Mouse (Mus musculus) colon, adult 2 months (tissue): ENCODE measurements around the gene Lpcat3. TPM values are rescaled to one million over a fixed set of nuclear protein-coding genes. Genes with fewer than 3 reads are reported as not detected.

Experiments used
- polyA plus RNA-seq: library from polyadenylated mRNA; depleted of rRNA; stranded (reverse); fragments of >200 nt; gene quantifications from 2 replicates; pipeline ENCODE4 v1.2.3, GENCODE M21; 2012; rRNA removed

Lpcat3 gene
- 102 and 141 TPM in 2 replicates for polyA plus RNA-seq

DNA sequence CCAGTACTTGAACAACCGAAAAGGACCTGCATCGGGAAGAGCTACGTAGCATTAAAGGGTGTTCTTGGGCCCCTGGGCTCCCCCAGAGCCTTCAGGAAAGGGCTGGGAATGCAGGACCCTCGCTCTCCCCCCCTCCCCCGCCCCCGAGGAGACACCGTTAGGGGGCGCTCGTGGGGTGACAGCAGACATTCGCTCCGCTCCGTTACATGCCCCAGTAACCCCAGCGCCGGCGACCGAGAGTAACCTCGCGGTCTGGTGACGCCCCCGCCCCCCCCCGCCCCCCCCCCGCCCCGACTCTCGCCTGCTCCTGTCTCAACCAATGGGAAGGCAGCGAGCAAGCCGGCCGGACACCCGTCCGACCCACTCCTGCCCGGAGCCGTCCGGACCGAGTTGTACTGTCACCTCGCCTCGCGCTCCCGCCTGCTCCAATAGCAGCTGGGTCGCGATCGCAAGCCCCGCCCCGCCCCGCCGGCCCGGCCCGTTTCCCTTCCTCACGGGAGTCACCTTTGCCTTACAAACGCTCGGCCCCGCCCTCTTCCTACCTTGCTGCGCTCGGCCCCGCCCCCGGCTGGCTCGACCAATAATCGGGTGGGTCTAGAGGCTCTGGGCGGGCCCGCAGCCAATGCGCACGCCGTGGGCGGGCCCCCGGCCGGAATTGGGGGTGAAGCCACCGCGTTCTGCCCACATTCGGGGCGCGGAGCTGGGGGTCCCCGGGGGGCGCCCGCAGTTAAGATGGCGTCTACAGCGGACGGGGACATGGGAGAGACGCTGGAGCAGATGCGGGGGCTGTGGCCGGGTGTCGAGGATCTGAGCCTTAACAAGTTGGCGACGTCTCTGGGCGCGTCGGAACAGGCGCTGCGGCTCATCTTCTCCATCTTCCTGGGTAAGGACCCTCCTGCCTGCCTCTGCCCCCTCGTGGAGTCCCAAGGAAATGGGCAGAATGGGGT lies at the start of gene Lpcat3:
Gene Lpcat3, plus strand, starts transcription at position 551 of the 947 bp plus-strand sequence.

DNA sequence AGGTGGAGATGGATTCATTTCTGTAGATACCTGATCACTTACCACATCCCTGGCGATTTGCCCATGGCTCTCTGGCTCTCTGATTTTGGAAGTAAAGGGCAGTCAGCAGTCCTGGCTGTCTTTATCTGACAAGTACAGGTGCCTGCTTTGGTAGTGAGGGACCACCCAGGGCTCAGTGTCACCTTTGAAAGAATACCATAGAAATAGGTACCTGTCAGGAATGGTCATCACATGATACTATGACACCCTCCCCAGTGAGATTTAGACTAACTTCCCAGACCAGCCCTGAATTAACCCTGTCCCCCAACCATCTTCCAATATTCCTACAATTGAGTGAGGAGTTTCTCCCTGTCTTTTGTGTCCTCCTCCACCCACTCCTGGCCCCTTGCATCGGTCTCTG lies 26.8 kb upstream of the Lpcat3 start, which contains the start of gene C1s2:
Gene C1s2, minus strand, starts transcription at position 101 of the 400 bp plus-strand sequence.

DNA sequence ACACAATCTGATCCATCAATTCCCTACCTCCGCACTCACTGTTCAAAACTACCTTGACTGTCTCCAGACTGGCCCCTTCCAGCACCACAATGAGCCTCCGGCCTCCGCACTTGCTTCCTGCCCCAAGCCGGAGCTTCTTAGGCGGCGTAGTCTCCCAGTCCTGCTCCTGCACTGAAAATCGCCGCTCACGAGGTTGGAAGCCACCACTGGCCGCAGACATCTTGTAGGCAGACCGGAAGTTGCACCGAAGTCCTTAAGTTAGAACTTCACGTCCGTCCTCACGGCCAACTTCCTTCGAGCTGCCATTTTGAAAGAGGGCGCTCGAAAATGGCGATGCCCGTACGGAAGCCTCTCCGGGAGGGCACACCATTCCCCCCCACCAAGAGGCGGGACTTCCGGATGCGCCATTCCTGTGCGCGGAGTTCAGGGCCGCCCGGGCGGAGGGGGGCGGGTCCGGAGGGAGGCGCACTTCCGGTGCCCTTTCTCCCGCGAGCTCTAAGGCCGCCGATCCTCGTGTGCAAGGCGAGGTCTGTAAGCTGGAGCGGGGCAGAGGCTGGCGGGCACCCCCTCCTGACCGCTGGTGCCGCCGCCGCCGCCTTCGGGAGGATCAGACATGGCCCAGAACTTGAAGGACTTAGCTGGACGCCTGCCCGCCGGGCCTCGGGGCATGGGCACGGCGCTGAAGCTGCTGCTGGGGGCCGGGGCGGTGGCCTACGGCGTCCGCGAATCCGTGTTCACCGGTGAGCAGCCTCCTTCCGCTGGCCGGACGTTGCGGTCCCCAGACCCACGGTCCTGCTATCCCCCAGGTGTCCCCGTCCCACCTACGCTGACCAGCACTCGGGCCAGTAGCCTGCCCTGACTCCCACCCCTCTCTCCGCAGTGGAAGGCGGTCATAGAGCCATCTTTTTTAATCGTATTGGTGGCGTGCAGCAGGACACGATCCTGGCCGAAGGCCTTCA lies 49.3 kb downstream of the Lpcat3 start, which contains the start of the genes Emg1 and Phb2:
Gene Emg1, minus strand, starts transcription at position 355 of the 959 bp plus-strand sequence.
Gene Phb2, plus strand, starts transcription at position 513 of the 959 bp plus-strand sequence.

DNA sequence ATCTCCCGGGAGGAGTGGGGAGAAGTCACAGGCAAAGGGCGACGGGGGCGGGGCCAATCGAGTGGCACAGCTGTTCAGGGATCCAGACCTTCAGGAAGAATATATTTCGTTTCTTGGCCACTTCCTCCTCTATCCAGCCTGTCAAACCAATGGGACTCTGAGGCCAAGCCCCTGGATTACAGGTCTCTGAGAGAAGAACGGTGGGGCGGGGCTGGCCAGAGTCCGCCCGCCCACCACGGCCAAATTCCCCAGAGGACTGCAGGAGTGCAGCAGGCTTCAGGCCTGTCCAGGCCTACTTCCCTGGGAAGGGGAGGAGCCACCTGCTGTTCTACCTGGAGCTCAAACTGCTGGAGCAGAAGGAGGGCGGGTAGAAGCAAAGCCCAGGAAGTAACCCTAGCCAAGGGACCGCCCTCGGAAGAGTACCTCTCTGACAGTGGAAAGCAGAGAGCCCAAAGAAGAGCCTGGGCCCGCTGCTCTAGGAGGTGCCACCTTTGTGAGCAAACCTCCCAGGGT lies 75.7 kb downstream of the Lpcat3 start, which contains the start of gene Ptpn6:
Gene Ptpn6, minus strand, starts transcription at position 204 of the 513 bp plus-strand sequence.

DNA sequence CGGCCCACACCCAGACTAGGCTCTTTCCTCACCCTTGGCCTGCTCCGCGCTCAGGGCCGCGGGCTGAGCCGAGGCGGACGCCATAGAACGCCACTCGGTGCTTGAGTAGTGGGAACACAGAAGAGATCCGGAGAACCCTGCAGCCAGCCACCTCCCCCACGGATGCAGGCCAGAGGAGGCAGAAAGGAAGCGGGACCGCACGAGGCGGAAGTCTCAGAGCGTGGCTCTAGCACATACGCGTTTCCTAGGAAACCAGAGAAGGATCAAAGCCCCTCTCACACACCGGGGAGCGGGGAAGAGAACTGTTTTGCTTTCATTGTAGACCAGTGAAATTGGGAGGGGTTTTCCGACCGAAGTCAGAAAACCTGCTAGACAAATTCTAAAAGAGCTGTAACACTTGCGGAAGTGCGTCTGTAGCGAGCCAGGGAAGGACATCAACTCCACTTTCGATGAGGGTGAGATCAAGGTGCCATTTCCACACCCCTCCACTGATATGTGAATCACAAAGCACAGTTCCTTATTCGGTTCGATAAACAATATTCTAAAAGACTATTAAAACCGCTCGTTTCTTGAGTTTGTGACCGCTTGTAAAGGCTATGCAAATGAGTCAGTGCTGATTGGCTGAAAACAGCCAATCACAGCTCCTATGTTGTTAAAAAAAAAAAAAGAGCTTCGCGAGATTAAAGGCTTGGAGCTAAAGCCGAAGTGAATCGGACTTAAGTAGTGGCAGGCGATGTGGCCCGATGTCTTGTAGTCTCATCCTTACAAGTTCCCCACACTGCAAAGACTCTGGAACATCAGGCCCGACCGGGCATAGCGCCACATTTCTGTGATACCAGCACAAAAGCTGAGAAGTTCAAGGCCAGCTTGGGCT lies 78.3 kb downstream of the Lpcat3 start, which contains the start of gene Grcc10:
Gene Grcc10, minus strand, starts transcription at position 487 of the 874 bp plus-strand sequence.

Other genes with a start within 250 kb of the Lpcat3 start
- 29.9 and 31.3 TPM in 2 replicates for gene Pex5, start 248.0 kb upstream of the Lpcat3 start, polyA plus RNA-seq
- gene Clstn3, start 198.2 kb upstream of the Lpcat3 start, polyA plus RNA-seq, result 1.5 and 1.6 TPM in 2 replicates
- 0.87 and 1.7 TPM in 2 replicates for gene C1rl, start 169.9 kb upstream of the Lpcat3 start, polyA plus RNA-seq
- gene C1ra, start 150.6 kb upstream of the Lpcat3 start, polyA plus RNA-seq, result 16.3 and 21.3 TPM in 2 replicates
- 25.9 and 28.2 TPM in 2 replicates for gene C1s1, start 120.7 kb upstream of the Lpcat3 start, polyA plus RNA-seq
- gene C1rb, start 92.7 kb upstream of the Lpcat3 start, polyA plus RNA-seq, result not detected in 2 replicates
- not detected in 2 replicates for gene C1s2, start 26.9 kb upstream of the Lpcat3 start, polyA plus RNA-seq
- 36.9 and 39.0 TPM in 2 replicates for gene Emg1, start 49.2 kb downstream of the Lpcat3 start, polyA plus RNA-seq
- 151 and 193 TPM in 2 replicates for gene Phb2, start 49.3 kb downstream of the Lpcat3 start, polyA plus RNA-seq
- 22.8 and 27.5 TPM in 2 replicates for gene Ptpn6, start 75.7 kb downstream of the Lpcat3 start, polyA plus RNA-seq
- 180 and 222 TPM in 2 replicates for gene Grcc10, start 78.3 kb downstream of the Lpcat3 start, polyA plus RNA-seq
- gene Gm45234, start 93.0 kb downstream of the Lpcat3 start, polyA plus RNA-seq, result not detected in 2 replicates
- gene Atn1, start 93.5 kb downstream of the Lpcat3 start, polyA plus RNA-seq, result 52.2 and 59.6 TPM in 2 replicates
- 8.6 and 8.8 TPM in 2 replicates for gene Eno2, start 106.6 kb downstream of the Lpcat3 start, polyA plus RNA-seq
- 0.40 and 0.79 TPM in 2 replicates for gene Lrrc23, start 116.7 kb downstream of the Lpcat3 start, polyA plus RNA-seq
- gene Spsb2, start 145.6 kb downstream of the Lpcat3 start, polyA plus RNA-seq, result 39.0 and 41.2 TPM in 2 replicates
- 442 and 514 TPM in 2 replicates for gene Tpi1, start 151.3 kb downstream of the Lpcat3 start, polyA plus RNA-seq
- 66.9 and 70.4 TPM in 2 replicates for gene Usp5, start 166.5 kb downstream of the Lpcat3 start, polyA plus RNA-seq
- 38.3 and 47.5 TPM in 2 replicates for gene Cdca3, start 166.5 kb downstream of the Lpcat3 start, polyA plus RNA-seq
- 0.21 and 0.29 TPM in 2 replicates for gene Gnb3, start 177.2 kb downstream of the Lpcat3 start, polyA plus RNA-seq
- 25.9 and 26.2 TPM in 2 replicates for gene P3h3, start 194.7 kb downstream of the Lpcat3 start, polyA plus RNA-seq
- 2.3 and 2.7 TPM in 2 replicates for gene Gpr162, start 201.0 kb downstream of the Lpcat3 start, polyA plus RNA-seq
- 2.7 and 3.0 TPM in 2 replicates for gene Cd4, start 225.2 kb downstream of the Lpcat3 start, polyA plus RNA-seq
- 2.7 and 4.0 TPM in 2 replicates for gene Lag3, start 248.7 kb downstream of the Lpcat3 start, polyA plus RNA-seq